Mouse (Mus musculus): ENCODE results near the gene Pnpla1.

DNA sequence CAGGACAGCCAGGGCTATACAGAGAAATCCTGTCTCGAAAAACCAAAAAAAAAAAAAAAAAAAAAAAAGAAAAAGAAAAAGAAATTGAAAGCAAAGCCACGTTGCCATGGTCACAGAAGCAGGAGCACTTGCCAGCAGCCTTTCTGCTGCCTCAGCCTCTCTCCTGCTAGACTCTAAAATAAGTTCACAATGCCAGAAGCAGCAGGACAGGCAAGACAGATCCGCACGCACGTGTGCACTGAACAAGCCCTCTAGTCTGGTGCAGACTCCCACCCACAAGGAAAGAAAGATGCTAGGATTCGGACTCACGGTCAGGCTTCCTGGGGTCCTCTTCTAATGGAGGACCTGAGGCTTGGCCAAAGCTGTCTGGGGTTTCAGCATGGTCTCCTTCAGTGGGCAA is 49.7 kb downstream of the Pnpla1 start:
- TF ChIP-seq CTCF (IDR thresholded peaks at IDR 0.05; ENCODE audit: low read depth) (no peak), EP300 (IDR thresholded peaks at IDR 0.05; ENCODE audit: low read depth) (no peak)

All from liver, postnatal 0 days (tissue).